Mouse (Mus musculus) cerebellum, postnatal 10 days (tissue): Measurements from ENCODE around the gene Myo16.

Experiments
- DNase-seq, 2 experiments: peaks; one replicate each; pipeline ENCODE4 v3.0.0; 2021; ENCODE audit warnings: mixed read lengths in 2 of 2

Myo16 gene

DNA sequence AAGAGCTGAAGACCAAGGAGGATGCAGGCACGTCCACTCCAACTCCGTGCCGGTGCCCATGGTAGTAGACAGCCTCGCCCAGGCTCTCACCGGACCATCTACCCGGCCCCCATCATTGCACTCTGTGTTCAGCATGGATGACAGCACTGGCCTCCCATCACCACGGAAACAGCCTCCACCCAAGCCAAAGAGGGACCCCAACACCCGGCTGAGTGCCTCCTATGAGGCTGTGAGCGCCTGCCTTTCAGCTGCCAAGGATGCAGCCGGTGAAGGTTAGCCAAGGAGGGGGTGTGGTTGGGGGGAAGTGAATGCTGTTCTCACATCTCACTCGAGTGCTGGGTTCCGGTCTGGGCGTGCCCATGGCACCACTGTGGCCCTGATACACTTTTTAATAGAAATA lies 408.3 kb downstream of the Myo16 start:
- DNase-seq = no peak

DNA sequence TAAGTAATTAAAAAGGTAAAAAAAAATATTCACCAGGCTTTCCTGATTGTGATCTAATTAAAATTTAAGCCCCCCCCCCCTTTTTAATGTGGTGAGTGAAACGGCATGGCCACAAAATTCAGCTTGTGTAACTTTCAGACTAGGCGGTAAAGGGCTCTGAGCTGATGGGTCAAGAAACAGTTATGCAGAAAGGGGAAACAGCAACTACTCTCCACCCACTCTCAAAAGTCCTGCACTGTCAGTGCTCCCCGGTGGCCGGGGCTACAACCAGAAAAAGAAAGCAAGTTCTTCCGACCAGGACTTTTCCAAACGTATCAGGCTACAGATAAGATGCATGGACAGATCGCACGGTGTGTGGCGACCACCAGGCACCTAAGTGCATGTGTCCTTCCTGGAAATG lies 408.9 kb downstream of the Myo16 start:
- no peak for DNase-seq

DNA sequence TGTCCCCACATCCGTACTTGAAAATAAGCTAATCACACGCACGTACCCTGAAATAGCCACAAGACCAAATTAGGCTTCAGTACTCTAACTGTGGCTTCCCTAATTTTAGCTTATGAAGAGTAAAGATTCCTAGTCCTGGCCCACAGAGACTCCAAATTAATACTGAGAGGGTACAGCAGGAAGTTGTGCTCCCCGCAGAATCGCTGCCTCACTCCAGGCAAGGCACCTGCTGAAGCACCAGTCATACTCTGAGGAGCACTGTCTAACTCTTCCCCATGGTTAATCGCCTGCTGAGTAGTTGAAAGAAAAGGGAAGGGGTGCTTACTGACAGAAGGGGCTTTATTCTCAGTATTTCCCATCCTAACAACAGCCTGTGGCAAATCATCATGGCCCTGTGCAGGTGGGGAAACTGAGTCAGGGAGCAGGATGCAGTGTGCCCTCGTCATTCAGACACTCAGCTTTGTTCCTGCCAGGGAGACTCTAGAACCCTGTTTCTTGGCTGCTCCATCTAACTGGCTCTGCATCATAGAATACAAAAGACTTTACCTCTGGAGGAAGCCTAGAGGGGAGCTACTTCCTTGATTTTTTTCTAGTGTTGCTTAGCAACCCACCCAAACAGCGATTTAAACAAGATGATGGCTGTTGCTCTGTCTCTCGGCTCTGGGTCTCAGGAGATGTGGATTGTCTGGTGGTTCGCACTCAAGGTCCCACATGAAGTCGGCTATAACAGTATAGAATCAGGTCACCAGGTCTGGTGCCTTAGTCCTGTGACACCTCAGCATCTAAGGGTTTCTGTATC lies 411.7 kb downstream of the Myo16 start:
- no peak for DNase-seq

DNA sequence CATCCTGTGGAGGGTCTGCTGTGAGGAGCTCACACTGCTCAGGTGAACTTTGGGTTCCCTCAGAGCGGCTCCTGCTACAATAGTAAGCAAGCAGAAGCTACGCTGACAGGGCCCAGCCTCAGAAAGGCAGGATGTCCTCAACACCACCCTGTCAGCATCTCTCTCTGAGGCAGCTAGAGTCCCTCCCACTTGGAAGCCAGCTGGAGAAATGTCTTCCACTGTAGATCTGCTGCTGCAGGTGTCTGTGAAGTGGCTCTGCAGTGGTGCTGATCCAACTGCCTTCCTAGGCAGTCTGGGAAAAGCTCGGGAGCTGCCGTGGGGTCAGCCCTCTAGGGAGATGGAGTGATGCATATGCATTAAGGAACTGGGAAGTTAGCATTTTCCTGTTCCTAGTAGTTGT lies 414.7 kb downstream of the Myo16 start:
- no peak for DNase-seq

DNA sequence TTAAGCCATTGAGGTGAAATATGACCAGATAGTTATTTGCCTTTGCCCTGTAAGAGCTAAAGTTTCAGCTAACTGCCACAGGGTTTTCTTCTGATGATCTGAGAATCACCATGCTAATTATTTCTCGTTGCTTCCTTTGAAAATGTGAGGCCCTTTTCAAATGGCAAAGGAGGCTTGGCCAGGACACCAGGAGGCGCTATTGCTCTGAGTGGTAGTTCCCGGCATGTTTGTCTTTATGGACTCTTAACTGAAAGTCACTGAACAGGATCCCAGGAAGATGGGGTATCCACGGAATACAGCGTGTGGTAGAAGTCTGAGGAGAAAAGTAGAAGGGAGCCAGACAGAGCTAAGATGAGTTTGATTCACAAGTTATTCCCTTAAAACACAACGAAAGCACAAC lies 420.4 kb downstream of the Myo16 start:
- DNase-seq = peak; percentile 93 to 95

DNA sequence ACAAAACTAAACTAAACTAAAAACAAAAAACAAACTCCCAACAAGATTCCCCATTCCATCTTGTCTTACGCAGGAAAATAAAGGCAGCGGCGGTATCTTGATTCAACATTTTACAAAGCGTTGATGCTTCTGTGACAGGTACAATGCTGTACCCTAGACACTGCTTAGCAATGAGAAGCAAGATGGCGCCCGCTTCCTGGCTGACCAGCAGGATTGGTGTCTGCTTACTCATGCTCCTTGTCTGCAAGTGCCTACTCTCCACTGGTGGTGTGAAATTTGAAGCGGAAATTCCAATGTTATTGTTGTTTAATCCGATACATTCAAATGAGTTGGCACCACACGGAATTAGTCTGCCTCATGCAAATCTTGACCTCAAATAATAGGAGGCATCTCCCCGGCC lies 421.5 kb downstream of the Myo16 start:
- no peak for DNase-seq

DNA sequence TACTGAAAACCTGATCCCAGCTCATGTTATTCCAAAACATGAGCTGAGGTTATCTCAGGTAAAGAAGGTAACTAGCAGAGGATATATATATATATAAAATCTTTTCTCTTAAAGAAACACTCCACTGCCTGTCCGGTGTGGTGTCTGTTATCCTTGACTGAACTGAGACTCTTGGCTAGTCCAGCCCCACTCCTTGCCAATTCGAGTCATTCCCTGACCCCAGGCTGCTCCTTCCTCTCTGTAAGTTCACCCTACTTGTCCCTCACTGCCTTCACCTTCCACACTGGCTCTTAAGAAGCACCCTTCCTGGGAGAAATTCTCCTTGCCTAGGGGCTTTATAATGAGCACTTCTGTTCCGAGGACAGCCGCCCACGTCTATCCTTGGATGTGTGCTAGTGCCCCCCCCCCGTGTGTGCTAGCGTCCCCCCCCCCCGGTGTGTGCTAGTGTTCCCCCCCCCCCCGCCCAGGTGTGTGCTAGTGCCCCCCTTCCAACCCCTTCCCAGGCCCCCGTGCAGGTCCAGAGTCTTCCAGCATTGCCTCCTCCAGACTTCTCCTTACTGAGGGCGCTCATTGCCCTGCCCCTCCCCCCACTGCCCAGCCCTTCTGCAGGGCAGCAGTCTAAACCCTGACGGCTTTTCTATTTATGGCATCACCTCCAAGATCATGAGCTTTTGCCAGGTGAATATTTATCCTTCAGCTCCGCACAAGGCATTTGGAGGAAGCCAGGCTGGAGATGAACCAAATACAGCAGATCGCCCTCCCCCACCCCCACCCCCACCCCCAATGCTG lies 433.4 kb downstream of the Myo16 start:
- peak; percentile 84 to 86 for DNase-seq

DNA sequence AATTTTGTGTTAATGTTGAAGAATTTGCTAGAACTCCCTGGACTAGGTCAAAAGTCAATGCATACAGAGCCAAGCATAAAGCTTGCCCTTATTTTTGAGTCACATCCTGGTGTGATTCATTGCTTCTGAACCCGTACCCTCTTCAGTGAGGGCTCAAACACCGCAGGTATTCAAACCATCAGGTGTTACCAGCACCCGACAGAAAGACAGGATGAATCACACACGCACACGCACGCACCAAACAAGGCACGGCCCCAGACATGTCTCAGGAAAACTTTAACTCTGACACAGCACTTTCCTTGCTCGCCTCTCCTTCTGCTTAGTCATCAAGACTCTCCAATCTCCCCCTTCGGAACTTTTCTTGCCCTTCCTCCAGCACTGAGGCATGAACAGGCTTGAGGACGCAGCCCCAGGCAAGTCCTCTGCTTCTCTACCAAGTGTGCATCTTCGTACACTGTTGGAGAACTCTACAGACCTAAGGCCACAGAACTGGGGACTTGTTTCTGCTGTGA lies 435.8 kb downstream of the Myo16 start:
- no peak for DNase-seq

DNA sequence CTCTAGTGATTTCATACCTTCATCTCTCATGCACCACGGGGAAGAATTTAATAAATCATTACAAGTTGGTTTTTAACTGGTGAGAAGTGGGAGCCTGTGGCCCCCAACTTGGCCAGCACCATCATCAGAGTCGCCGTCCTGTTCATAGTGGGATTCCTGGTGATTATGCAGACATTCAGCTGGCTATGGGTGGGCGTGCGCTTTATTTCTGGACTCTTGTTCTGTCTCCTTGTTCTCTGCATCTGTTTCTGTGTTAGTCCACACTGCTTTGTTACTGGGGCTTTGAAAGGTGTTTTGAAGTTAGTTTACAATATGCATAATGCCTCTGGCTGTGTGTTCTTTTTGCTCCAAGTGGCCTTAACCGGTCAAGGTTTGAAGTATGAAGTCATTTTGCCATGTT lies 439.2 kb downstream of the Myo16 start:
- no peak for DNase-seq

DNA sequence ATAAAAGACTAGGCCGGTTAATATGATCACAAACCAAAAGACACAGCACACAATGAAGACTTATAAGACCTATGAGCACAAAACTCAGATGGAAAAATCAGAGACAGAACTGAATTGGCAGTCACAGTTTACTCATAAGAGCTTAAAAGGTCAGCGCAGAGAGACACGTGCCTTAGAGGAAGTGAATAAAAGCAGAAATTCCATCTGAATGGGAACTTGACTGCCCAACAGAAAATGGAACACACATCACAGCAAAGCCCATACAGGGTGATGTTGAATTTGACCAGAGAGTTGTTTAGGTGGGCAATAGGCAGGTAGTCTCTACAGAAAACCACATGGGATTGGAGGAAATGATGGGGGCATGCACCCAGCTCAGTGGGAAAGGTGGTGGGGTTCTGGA lies 442.6 kb downstream of the Myo16 start:
- DNase-seq = no peak

DNA sequence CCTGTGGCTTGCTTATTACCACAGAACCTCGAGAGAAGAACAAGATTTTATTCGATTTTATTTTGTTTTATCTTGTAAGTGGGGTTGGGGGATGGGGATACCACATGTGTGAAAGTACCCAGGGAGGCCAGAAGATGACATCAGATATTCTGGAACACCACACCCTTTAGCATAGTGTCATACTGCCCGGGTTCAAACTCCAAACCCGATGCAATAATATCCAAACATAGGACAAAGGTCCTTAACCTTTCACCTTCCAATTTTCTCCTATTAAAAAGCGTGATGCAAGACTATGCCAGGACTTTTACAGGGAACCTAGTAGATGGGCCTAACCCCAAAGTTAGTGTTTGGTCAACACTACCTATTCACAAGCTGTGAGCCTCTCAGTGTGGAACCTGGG lies 443.9 kb downstream of the Myo16 start:
- DNase-seq = no peak

DNA sequence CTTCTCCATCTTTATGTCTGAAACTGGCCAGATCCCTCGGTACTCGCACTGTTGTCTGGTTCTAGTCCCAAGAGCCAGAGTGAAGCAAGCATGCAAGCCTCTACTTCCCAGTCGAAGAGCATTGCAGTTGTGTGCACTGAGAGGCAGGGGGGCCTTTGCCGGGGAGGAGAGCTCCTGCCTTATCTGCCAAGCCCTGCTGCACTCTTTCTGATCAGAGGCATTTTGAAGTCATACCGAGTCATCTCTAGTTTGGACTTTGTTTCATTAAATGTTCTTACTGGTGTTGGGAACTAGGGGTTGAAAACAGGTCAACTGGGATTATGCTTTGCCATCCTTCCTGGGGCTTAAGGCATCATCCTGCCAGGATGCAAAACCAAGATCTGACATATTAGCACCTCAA lies 445.2 kb downstream of the Myo16 start:
- DNase-seq = no peak

DNA sequence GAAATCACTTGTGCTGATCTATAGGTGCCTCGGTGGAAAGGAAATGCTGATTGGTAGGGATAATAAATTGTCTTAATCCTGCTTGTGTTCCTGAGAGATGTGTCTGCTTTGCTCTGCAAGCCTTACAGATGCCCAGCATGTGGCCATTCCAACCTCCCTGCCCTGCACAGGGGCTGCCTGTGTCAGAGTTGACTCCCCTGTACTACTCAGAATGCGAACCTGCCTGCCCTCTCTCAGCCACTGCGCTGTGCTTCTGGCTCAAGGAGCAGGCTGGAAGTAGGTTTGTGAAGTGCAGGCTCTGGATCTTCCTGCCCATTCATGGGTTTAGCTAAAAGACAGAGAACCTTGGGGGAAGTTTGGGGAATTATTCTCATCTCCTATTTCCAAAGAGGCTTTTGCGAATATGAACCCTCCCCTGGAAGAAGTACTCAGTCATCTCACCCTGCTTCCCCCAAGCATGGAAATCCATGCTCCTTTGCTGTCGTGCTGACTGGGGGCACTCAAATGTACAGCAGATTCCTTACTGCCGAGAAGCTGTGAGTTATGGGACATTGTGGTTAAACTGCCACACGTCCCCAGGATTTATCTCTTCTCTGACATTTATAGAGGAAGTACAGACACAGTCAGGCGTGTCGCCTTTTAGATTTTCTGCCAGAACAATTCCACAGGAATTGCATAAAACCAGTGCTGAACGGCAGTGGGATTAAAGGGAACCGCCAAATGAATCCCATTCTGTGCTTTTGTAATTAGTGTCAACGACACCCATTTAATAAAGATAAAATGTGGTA lies 452.5 kb downstream of the Myo16 start:
- no peak for DNase-seq

DNA sequence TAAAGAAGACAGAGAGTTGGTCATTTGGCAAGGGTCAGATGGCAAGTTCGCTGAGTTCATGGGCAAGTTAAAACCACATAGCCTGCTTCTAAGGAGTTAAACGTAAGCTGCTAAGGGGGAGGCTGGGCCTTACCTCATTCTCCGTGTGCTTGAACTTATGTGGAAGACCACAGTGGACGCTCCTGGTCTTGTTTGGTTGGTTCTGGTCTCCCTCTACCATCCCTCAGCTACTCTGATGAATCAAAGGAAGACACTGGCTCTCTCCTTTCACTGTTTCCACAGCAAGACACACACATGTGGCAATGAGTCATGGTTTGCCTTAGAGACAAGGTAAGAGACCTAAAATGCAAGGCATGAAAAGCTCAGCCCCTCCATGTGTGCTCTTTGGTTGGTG lies 453.1 kb downstream of the Myo16 start:
- no peak for DNase-seq

DNA sequence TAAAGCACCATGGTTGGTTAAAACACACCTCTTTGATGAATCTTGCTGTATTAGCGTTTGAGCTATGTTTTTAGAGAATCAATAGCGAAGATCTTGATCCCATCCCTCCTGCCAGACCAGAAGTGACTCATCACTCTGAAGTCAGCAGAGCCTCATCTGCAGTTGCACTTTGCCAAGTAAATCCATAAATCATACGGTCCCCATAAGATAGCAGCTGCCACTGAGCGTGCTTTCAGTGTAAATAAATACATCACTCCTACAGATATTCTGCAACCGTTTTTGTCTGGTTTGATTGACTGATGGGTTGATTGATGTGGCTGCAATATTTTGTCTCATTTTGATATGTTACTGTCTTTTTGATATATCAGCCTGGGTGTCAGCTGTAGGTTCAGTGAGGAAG lies 457.9 kb downstream of the Myo16 start:
- DNase-seq = no peak

DNA sequence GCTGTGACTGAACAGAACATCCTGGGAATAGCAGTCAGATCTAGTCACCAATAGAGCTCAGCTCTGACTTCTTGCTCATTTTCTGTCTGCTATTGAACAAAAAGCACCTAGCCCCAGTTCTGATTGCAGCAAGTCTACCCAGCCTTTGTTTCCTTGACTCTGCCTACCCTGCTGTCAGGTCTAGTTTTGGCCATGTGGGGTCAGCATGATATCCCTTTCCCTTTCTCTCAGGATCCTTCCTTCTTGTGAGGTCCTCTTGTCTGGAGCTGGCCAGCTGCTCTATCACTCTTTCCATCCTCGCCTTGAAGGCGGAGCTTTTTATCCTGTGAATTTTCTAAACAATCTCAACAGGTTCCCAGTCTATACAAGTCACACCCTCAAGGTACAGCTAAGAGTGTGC lies 459.7 kb downstream of the Myo16 start:
- DNase-seq = peak; percentile 46 to 60

DNA sequence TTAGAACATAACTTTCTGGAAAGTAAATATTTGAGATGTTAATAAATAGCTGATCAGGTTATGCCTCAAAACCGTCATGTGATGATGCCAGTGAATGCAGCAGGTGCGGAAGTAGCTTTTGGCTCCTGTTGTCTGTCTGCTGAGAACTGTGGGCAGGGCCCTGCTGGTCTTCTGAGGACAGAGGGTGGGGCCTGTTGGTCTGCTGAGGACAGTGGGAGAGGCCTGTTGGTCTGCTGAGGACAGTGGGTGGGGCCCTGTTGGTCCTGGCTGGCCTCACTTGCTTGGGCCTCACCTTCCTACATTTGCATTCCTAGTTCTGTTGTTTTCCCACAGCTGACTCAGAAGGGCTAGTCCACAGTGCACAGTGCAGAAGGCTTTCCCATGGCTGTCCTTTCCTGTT lies 466.0 kb downstream of the Myo16 start:
- DNase-seq = no peak

DNA sequence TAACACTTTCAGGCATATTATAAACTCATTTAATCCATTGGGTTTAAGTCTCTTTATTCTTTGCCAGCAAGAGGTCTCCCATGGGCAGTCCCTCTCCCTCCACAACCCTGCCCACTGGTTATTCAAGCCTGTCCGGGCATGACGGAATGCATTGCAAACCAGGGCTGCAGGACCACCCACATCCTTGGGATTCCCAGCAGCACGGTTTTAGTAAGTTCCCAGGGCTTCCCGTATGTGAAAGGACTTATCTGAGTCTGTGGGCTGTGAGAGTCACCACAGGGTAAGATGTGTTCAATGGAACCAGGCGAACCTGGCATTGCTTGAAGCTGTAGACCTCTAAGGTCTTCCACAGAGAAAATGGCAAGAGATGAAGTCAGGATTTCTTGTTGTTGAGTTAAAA lies 471.6 kb downstream of the Myo16 start:
- DNase-seq = no peak

DNA sequence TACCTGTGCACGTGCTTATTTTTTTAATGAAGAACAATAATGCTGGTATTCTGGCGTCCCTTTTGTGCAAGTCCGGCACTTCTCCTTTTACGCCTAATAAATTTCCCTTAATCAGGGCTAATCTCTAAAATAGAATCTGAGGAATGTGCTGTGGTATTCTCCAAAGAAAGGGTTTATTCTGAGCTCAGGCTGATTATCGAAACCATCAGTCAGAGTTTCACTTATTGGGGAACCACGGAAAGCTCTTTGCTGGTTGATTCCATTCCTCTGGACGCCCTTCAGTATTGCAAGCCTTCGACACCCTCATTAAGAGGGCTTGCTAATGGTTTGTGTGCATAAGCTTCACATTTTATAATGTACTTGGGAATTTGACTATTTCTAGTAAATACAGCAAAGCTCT lies 475.0 kb downstream of the Myo16 start:
- no peak for DNase-seq

DNA sequence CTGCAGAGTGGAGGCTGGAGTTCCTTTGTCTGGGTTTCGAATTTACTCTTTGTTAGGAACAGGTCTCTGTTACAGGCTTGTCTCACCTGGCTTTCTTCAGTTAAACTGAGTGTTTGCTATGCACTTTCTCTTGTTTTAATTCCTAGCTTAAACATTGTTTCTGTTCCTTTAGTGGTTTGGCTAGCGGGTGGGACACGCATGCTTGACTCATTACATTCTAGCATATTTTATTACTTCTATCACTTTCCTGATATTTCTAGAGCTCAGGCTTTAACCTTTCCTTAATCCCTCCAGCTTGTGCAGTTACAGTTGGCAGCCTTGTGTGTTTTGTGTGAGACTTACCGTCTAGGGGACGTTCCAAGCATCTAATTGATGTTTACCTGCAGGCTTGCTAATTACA lies 476.2 kb downstream of the Myo16 start:
- DNase-seq = no peak

DNA sequence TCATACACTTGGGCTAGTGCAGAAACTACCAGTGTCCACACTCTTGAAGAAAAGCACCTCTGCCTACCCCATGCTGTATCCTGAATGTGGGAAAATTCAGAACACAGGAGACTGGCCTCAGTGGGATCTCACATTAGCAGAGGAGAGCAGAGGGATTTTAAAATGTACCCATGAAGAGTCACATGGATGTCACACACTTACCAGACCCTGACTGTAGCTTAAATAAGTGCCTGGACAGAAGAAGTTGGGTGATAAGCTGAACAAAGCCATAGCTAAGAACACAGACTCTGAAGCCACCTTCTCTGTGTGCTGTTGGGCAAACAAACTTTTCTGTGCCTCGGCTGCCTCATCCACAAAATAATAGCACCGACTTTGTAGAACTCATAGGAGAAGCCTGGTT lies 477.3 kb downstream of the Myo16 start:
- no peak for DNase-seq

DNA sequence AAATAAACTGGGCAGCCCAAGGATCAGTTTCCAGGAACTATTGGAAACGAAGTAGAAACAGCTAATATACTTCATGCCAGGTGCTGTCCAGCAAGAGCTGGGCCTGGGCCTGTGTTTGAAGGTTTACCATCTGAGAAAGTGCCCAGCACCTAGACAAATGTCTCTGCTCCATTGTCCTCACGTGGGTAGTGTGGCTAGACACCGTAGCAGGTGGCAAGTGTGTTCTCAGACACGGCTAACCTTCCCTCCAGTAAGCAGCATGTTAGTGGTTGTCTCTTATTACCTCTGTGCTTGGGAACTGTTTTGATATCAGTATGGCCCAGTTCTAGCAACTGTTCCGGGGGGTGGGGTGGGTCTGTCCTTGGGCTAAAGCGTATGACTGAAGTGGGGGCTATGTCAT lies 478.9 kb downstream of the Myo16 start:
- DNase-seq = no peak

DNA sequence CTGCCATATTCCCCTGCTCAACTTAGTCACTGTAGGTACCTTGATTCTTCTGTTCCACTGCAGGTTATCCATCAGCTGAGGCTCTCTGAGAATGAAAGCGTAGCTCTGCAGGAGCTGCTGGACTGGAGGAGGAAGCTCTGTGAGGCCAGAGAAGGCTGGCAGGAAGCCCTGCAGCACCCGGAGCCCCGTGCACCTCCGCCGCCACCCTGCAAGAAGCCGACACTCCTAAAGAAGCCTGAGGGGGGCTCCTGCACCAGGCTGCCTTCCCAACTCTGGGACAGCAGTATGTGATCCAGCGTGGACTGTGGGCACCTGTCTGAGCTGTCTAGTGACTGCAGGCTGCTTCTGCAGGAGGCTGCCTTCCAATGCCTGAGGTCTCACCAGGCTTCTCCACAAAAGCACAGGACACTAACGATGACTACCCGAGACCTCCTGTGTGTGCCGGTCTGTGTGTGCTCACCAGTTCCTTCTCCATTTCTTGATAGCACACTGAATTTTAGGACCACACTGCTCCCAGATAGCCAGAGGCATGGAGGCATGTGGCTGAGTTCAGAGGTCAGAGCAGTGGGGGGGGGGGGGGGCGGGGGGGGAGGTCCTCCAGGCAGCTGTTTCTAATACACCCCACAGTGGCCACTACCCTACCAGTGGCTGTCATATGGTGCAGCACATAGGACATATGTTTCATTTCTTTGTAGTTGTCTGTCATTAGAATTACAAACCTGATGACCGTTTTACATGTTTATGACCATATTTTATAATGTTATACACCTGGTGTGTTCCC lies 479.8 kb downstream of the Myo16 start:
- peak; percentile 17 to 30 for DNase-seq
